Mouse (Mus musculus) spleen, adult 2 months (tissue): ENCODE data around the gene Necab2.

Experiments used
- CTCF ChIP-seq: fragments of 200-500 bp; IDR thresholded peaks from 2 replicates; pipeline ENCODE4 v1.5.1; 2011; ENCODE audit warnings: mild to moderate bottlenecking, inconsistent platforms; ENCODE audit not compliant: insufficient read depth, insufficient read length, insufficient replicate concordance; ENCODE audit errors: extremely low read depth
- POLR2A ChIP-seq: fragments of 200-500 bp; IDR thresholded peaks from 2 replicates; pipeline ENCODE4 v1.6.1; 2011; ENCODE audit warnings: low read depth, low read length, inconsistent platforms

- no peak for TF ChIP-seq POLR2A
- no peak for TF ChIP-seq CTCF
These were observed 18.2 kb upstream of the Necab2 start for GRCm38 (mm10) chr8:119428350-119428740.
